Mouse (Mus musculus) urinary bladder, postnatal 10 days (tissue): ENCODE results near the gene Gal3st2.
"Not testable (repeated sequence)": the region's sequence is repeated elsewhere in the genome, so short reads cannot be mapped to it uniquely, and the experiment has no call there.

Experiments used
- DNase-seq: peaks from one replicate; pipeline ENCODE4 v3.0.0; 2022; ENCODE audit warnings: low spot score

Gene Gal3st2

DNA sequence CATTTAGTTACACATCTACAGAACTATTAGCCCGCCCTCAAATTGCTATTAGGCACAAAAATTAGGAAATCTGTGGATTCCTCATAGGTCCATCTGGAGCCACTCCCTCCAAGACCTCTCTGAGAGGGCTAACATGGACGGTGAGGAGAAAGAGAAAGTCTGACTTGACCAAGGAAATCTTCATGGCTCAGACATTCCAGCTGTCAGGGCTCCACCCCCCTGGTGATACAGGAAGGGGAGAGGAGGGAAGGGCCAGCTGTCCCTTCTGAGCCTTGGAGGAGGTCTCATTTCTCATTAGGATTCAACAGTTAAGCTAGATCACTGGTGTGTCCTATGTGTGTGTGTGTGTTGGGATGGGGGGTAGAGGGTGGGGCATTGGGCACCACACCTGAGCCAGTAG is at the start of gene Gal3st2:
Gal3st2 (plus strand) TSS at position 259 of the 400 bp plus-strand sequence.
- not testable (repeated sequence) for DNase-seq

DNA sequence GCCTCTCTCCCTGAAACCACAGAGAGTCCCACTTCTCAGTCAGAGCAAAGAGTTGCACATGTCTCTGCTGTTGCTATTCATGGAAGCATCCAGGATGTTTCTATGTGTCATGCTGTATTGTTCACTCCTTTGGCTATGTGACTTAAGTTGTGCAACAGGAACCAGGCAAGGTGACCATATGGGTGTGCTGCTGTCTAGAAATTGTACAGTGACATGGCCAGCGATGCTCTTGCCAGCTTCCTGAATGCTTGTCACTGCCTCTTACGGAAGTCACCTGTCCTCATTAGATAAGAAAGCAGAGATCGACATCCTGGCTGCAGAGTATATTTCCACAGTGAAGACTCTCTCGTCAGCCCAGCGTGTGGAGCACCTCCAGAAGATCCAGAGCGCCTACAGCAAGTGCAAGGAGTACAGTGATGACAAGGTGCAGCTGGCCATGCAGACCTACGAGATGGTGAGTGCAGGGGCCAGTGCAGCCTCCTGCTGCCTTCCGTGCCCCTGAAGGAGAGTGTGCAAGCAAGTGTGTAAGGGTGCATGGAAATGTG is 49.5 kb upstream of the Gal3st2 start:
- DNase-seq, result no peak

GRCm38 (mm10) chr1:93817823-93818532 is 43.1 kb upstream of the Gal3st2 start:
- no peak for DNase-seq

GRCm38 (mm10) chr1:93818722-93819121 is 42.4 kb upstream of the Gal3st2 start:
- no peak for DNase-seq

GRCm38 (mm10) chr1:93823796-93824495 is 37.2 kb upstream of the Gal3st2 start:
- DNase-seq, result no peak

DNA sequence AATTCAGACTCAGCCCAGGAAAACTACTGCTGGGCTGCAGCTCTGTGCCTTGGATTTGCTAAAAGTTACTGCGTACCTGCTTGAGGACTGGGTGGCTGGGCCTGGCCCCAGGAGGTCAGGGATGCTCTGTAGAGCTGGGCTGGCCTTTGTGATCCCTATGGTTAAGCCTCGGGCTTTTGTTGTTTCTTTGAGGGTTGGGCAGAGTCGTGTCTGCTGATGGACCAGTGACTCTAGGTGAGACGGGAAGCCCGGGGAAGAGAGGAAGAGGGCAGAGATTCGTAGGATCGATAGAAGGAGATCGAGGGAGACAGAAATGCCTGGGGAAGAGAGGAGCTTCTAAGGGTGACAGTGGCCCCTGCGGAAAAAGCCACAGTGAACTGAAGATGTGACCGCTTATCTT is 36.5 kb upstream of the Gal3st2 start, which contains the start of gene D2hgdh:
D2hgdh (plus strand) TSS at position 301 of the 400 bp plus-strand sequence.
- no peak for DNase-seq

DNA sequence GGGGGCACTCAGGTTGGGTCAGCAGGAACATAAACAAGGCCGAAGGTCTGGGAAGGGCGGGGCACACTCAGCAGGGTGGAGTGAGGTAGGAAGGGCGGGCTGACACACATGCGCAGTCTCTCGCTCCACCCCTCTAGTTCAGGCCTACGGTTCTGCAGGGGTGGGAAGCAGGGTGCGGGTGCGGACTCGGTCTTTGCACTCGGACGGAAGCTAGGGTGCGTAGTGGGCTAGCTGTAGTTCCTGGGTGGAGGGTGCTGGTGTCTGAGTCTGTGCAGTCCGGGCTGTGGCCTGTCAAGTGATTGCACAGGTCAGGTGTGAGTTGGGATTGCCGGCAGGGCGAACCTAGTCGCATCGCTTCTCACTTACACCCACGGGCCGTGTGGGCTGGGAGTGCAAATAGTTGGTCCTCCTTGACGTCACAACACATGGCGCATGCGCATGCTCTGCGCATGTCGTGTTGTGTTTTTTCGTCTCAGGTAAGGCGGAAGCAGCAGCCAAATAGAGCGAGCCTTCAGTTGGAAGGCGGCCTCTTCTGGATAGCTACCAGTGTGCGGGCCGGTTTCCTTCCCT is 35.9 kb upstream of the Gal3st2 start:
- DNase-seq, result peak; percentile 75

GRCm38 (mm10) chr1:93825771-93826539 is 35.2 kb upstream of the Gal3st2 start:
- no peak for DNase-seq

DNA sequence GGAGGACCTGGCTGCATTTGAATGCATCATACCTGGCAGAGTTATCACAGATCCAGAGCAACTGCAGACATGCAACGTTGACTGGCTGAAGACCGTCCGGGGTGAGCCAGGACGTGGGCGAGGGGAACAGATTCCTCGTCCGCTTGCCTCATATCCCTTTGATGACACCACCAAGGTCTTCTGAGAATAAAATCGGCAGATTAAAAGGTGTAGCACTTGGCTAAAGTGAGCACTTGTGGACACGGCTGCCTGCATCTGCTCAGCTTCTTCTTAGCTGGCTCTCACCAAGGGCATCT is 34.6 kb upstream of the Gal3st2 start:
- DNase-seq, result no peak

GRCm38 (mm10) chr1:93832754-93833360 is 28.2 kb upstream of the Gal3st2 start:
- DNase-seq, result not testable (repeated sequence)

DNA sequence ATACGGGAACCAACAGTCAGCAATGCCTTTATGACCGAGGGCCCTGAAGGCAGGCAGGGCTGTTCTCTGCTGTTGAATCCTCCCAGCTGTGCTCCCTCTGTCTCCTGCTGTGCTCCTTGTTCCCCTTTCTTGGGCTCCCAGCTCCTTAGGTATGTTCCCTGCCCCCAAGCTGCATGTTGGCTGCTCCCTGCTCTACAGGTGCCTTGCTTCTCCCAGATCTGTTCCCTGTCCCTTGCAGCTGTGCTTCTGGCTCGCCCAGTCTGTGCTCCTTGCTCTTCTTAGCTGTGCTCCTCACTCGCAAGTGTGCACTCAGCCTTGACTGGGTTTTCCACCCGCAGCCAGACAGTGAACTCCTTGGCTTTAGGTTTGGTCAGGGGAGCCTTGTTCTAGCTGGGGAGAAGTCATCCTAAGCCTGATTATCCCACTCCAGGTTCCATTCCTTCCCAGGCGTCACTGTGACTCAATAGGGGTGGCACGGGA is 26.4 kb upstream of the Gal3st2 start:
- no peak for DNase-seq

DNA sequence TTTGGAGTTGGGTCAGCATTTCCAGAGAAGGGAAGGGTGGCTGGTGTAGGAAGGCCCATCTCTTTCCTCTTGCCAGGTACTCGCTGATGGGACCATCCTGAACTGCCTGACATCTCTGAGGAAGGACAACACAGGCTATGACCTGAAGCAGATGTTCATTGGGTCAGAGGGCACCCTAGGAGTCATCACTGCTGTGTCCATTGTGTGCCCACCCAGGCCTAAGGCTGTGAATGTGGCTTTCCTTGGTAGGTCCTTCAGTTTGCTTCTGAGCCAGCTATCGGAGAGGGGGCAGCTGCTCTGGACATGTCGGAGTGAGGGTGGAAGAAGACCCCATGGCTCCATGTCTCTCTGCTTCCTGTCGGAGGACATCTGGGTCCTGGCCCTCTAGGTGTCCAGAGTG is 25.9 kb upstream of the Gal3st2 start:
- DNase-seq, result no peak

- DNase-seq, result no peak
Observed at GRCm38 (mm10) chr1:93835876-93836531, 25.1 kb upstream of the Gal3st2 start.

DNA sequence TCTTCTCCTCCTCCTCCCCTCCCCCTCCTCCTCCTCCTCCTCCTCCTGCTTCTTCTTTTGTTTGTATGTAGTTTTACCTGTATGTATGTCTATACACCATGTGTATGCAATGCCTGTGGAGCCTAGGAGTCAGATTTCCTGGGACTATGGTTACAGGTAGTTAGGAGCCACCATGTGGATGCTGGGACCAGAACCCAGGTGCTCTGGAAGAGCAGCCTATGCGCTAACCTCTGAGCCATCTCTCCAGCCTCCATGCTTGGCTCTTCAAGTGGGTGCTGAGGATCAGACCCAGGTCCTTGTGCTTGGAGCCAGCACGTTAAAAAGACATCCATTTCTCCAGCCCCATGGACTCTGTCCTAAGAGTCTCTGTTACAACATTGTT is 24.6 kb upstream of the Gal3st2 start:
- DNase-seq, result no peak

GRCm38 (mm10) chr1:93837335-93837734 is 23.8 kb upstream of the Gal3st2 start:
- no peak for DNase-seq

GRCm38 (mm10) chr1:93838569-93838968 is 22.5 kb upstream of the Gal3st2 start:
- not testable (repeated sequence) for DNase-seq

DNA sequence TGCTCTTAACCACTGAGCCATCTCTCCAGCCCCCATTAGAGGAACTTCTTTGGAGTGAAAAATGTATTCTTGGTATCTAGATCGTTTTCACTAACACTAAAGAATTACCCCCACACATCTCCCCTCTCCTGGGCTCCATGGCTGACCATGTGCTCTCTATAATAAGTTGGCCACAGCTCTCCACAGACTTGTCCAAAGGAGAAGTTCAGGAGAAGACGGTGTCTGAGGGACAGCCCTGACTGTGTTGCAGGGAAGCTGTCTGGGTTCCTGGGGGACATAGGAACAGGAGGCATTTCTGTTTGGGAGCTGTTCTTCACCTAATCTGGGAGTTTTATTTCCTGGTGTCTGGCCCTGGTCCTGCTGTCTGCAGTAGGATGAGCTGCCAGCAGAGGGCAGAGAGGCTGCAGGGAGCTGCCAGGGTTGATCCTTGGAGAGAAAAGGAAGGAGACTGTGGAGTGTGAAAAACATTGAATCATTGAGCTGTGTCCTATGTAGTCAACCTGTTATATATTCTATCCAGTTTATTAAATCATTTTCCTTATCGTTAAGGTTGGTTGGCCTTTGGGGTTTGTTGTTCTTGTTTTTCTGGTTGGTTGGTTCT is 15.2 kb upstream of the Gal3st2 start:
- DNase-seq, result not testable (repeated sequence)

GRCm38 (mm10) chr1:93855790-93856189 is 5.3 kb upstream of the Gal3st2 start:
- not testable (repeated sequence) for DNase-seq

- DNase-seq, result no peak
Observed at GRCm38 (mm10) chr1:93857370-93857769, 3.7 kb upstream of the Gal3st2 start.

GRCm38 (mm10) chr1:93857991-93858390 is 3.1 kb upstream of the Gal3st2 start:
- DNase-seq, result no peak

DNA sequence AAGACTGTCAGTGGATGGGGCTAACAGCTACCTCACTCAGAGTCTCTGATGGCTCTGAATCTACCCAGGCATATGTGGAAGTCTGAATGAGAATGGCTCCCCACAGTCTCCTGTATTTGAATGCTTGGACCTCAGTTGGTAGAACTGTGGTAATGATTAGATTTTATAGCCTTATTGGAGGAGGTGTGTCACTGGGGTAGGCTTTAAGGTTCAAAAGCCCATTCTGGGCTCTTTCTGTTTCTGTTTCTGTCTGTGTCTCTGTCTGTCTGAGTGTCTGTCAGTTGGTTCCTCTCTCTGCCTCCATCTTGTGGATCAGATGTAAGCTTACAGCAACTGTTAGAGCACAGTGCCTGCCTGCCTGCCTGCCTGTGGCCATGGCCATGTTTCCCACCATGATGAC is 1.5 kb upstream of the Gal3st2 start:
- DNase-seq, result no peak
